Mouse (Mus musculus) limb, embryonic 13.5 days (tissue): ENCODE measurements around the gene Fkbp7. TPM values are rescaled to one million over a fixed set of nuclear protein-coding genes. Genes with fewer than 3 reads are reported as not detected.

Experiments
- ATAC-seq: fragments of 200-750 bp; cut with Nextera tagmentation; 2 replicates; pipeline ENCODE4 v1.8.0; 2017; ENCODE audit warnings: low read depth, moderate number of reproducible peaks, moderate TSS enrichment; ENCODE audit not compliant: low FRiP score
- H3K27ac ChIP-seq: fragments of 300-500 bp; sonication (generic); 2 replicates; pipeline ENCODE4 v1.5.1; 2015; ENCODE audit warnings: inconsistent platforms, mild to moderate bottlenecking, moderate library complexity
- H3K27me3 ChIP-seq: fragments of 300-500 bp; sonication (generic); 2 replicates; pipeline ENCODE4 v1.6.1; 2015; ENCODE audit warnings: mild to moderate bottlenecking, inconsistent platforms
- H3K36me3 ChIP-seq: fragments of 300-500 bp; sonication (generic); 2 replicates; pipeline ENCODE4 v1.6.1; 2015; ENCODE audit warnings: inconsistent platforms, mild to moderate bottlenecking, moderate library complexity
- H3K4me1 ChIP-seq: fragments of 300-500 bp; sonication (generic); 2 replicates; pipeline ENCODE4 v1.6.1; 2015; ENCODE audit warnings: inconsistent platforms
- H3K4me2 ChIP-seq: fragments of 300-500 bp; sonication (generic); replicated peaks from 2 replicates; pipeline ENCODE4 v1.6.1; 2015; ENCODE audit warnings: inconsistent platforms, mild to moderate bottlenecking, moderate library complexity
- H3K4me3 ChIP-seq: fragments of 300-500 bp; sonication (generic); 2 replicates; pipeline ENCODE4 v1.5.1; 2015; ENCODE audit warnings: moderate library complexity, mild to moderate bottlenecking, inconsistent platforms
- H3K9ac ChIP-seq: fragments of 300-500 bp; sonication (generic); 2 replicates; pipeline ENCODE4 v1.6.1; 2015; ENCODE audit warnings: mild to moderate bottlenecking, inconsistent platforms
- H3K9me3 ChIP-seq: fragments of 300-500 bp; sonication (generic); 2 replicates; pipeline ENCODE4 v1.6.1; 2016; ENCODE audit warnings: inconsistent platforms
- WGBS: fragments of 180-500 bp; shearing (Covaris S2); methylation state at CpG from one replicate; pipeline ENCODE4 v1.1.7; 2015; 5-methylcytosine and 5-hydroxymethylcytosine counted together
- polyA plus RNA-seq: library from polyadenylated mRNA; unstranded; fragments of >200 nt; fragmentation: Nextera tagmentation; extraction: Ambion mirVana; gene quantifications from 2 replicates; pipeline ENCODE4 v1.2.1, GENCODE M21; 2015

Fkbp7 gene
- polyA plus RNA-seq, 1 experiment from 2014 or later: 103 TPM

- H3K36me3 ChIP-seq: peaks cover 79% of the 10 kb centered on the region
- H3K4me3 ChIP-seq: no peak overlapping the region
- H3K27me3 ChIP-seq: no peaks in the 10 kb centered on the region
- no peak for ATAC-seq
- WGBS: 84% methylated on average over 8 of the region's 8 CpGs
- no peak overlapping the region for H3K4me2 ChIP-seq
- 0 out of 2 replicates have a peak, but pooled peaks cover 3% of the 10 kb centered on the region for H3K4me1 ChIP-seq
- H3K27ac ChIP-seq: no peak overlapping the region
- H3K9me3 ChIP-seq: no peaks in the 10 kb centered on the region
- no peak overlapping the region for H3K9ac ChIP-seq
Observed at GRCm38 (mm10) chr2:76682301-76682700, 9.4 kb upstream of the Fkbp7 start.

- Histone ChIP-seq H3K36me3 (peaks cover 25% of the 10 kb centered on the region), H3K9ac (peak overlapping the region; percentile 89), H3K9me3 (no peaks in the 10 kb centered on the region), H3K4me2 (peak overlapping the region; percentile 72), H3K4me3 (peak overlapping the region; percentile 94), H3K27ac (no peak overlapping the region), H3K4me1 (peaks cover 26% of the 10 kb centered on the region), H3K27me3 (no peaks in the 10 kb centered on the region)
- WGBS: 46% methylated on average over 13 of the region's 13 CpGs
- ATAC-seq: no peak
Observed at GRCm38 (mm10) chr2:76676401-76677226, 3.7 kb upstream of the Fkbp7 start.

GRCm38 (mm10) chr2:76675949-76676348, 3.0 kb upstream of the Fkbp7 start:
- no peak for ATAC-seq
- WGBS: 7% methylated on average over 4 of the region's 4 CpGs

GRCm38 (mm10) chr2:76675451-76675850, 2.5 kb upstream of the Fkbp7 start:
- ATAC-seq: peak; percentile 38
- under 1% methylated on average over 41 of the region's 44 CpGs for WGBS
- peak overlapping the region; percentile 94 for H3K4me3 ChIP-seq
- no peaks in the 10 kb centered on the region for H3K27me3 ChIP-seq
- H3K4me2 ChIP-seq: peak overlapping the region; percentile 72
- no peaks in the 10 kb centered on the region for H3K9me3 ChIP-seq
- peaks cover 15% of the 10 kb centered on the region for H3K36me3 ChIP-seq
- peak overlapping the region; percentile 89 for H3K9ac ChIP-seq
- H3K4me1 ChIP-seq: peaks cover 32% of the 10 kb centered on the region
- peak overlapping the region; percentile 87 for H3K27ac ChIP-seq

More at GRCm38 (mm10) chr2:76675949-76676348, 3.0 kb upstream of the Fkbp7 start:
- Histone ChIP-seq H3K27me3 (no peaks in the 10 kb centered on the region), H3K9me3 (no peaks in the 10 kb centered on the region), H3K36me3 (peaks cover 20% of the 10 kb centered on the region), H3K4me3 (peak overlapping the region; percentile 94), H3K9ac (peak overlapping the region; percentile 89), H3K4me2 (peak overlapping the region; percentile 72), H3K4me1 (peaks cover 32% of the 10 kb centered on the region), H3K27ac (no peak overlapping the region)

DNA sequence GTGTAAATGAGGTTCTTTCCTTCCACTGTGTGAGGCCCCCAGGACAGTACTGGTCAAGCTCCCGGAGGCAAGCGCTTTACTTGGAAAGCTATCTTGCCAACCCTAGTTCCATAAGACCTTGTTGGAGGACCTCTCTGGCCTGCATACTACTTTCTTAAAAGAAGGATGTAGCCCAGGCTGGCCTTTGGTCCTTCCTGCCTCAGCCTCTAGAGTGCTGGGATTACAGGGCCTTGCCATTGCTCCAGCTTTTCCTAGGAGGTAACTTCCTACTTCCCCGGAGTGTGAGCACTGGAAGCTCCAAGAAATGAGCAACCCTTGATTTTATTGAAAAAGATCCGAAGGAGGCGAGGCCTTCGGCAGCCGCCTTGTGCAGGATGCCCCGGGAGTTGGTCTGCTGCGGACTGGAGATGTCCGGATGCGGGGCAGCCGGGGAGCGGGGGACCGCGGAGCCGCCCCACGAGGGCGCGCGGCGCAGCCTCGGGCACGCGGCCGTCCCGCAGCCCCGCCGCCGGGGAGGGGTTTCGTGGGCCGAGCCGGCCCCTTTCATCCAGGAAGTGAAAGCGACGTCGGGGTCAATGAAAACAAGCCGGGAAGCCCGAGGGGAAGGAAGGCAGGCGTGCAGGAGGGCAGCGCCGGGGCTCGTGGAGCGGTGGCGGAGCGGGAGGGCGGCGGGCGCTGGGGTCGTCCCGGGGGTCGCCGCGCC, 2.0 kb upstream of the Fkbp7 start, which contains the start of gene Plekha3:
Plekha3 (plus strand) TSS at position 557 of the 703 bp plus-strand sequence.
- H3K27me3 ChIP-seq: no peaks in the 10 kb centered on the region
- peak within 1 kb of the TSS; percentile 87 for H3K27ac ChIP-seq
- 6% methylated on average over 38 of the region's 52 CpGs for WGBS
- peak within 1 kb of the TSS; percentile 94 for H3K4me3 ChIP-seq
- H3K4me2 ChIP-seq: peak within 1 kb of the TSS; percentile 72
- no peaks in the 10 kb centered on the region for H3K9me3 ChIP-seq
- H3K4me1 ChIP-seq: peaks cover 32% of the 10 kb centered on the region
- peaks cover 10% of the 10 kb centered on the region; the same call in 1 of the 2 replicates for H3K36me3 ChIP-seq
- peak within 1 kb of the TSS; percentile 89 for H3K9ac ChIP-seq
- peak; percentile 79 for ATAC-seq

DNA sequence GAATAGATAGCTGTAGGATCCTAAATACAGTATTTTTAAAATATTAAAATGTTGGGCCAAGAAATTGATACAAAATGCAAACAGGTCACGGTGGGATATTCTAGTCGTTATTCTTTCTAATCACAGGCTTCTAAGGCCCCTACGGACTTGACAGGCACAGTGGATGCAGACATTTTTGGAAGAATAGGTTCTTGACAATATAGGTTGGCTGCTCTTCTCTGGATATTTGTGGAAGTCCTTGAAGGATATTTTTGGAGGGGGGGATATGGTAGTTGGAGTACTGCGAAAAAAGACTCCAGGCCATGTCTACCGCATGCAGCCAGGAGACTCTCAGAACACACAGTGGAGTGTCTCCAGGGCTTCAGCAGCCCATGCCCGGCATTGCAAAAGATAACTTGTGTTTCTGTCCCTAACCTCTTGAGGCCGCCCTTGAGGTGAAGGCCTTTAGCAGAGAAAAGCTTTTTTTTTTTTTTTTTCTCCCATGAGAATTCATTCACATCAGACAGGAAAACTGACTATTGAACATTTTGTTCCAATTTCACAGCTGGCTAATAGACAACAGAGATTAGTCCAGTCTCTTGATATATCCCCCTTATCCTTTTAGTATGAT, 661 bp upstream of the Fkbp7 start:
- no peaks in the 10 kb centered on the region for H3K27me3 ChIP-seq
- ATAC-seq: no peak
- 48% methylated on average over 7 of the region's 7 CpGs for WGBS
- peaks cover 32% of the 10 kb centered on the region for H3K4me1 ChIP-seq
- peaks cover 8% of the 10 kb centered on the region; the same call in 1 of the 2 replicates for H3K36me3 ChIP-seq
- no peaks in the 10 kb centered on the region for H3K9me3 ChIP-seq
- H3K4me3 ChIP-seq: peak overlapping the region; percentile 51
- no peak overlapping the region for H3K9ac ChIP-seq
- H3K27ac ChIP-seq: 0 out of 2 replicates have a peak overlapping the region, but pooled peaks have one; percentile 88
- H3K4me2 ChIP-seq: peak overlapping the region; percentile 68

DNA sequence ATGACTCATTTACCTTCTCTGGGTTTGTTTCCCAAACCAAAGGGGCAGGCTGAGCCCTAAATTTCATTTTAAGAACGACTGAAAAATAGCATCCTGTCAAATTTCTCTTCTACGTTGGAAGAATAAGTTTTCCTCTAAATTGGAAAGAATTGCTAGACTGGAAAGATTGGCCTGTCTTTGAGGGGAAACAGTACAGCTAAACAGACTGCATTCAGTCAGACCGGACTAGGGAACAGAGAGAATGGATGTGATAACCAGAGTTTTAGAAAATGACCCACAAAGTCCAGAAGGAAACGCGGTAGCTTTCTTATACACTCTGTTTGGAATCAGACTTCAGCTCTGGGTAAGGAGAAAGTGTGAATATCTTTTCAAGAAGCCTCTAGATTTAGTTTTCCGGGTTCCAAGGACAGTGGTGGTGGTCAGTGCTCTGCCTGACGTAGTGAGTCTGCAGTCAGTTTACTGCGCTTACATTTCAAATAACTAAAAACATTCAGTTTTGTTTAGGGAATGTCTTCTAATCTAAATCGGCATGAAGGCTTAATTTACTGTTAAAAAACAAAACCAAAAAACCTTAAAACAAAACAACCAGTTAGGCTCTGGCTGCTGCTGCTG, 676 bp downstream of the Fkbp7 start:
- Histone ChIP-seq H3K27ac (peak overlapping the region; percentile 88), H3K9ac (peak overlapping the region; percentile 75), H3K9me3 (no peaks in the 10 kb centered on the region), H3K27me3 (no peaks in the 10 kb centered on the region), H3K4me2 (peak overlapping the region; percentile 68), H3K4me3 (peak overlapping the region; percentile 51), H3K36me3 (peaks cover 5% of the 10 kb centered on the region; the same call in 1 of the 2 replicates), H3K4me1 (peaks cover 29% of the 10 kb centered on the region)
- no peak for ATAC-seq
- whole genome bisulfite sequencing: 26% methylated on average over 9 of the region's 9 CpGs

DNA sequence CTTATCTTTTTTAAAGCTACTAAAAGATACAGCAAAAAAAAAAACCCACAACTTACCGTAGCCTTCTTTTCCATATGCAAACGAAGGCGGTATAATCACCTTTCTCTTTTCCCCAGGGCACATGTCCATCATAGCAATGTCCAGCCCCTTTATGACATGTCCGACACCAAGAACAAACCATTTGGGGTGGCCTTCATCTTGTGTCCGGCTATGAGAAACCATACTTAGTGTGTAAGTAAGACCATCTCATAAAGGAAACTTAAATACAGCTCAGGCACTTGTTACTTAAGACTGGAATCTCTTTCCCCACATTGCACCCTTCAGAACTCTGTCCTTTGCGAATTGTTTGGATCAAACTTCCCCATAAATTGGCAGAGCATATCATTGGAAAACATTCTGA, 1.3 kb downstream of the Fkbp7 start:
- Histone ChIP-seq H3K4me3 (peak overlapping the region; percentile 51), H3K4me1 (peaks cover 25% of the 10 kb centered on the region), H3K9ac (peak overlapping the region; percentile 75), H3K27ac (no peak overlapping the region), H3K27me3 (no peaks in the 10 kb centered on the region), H3K4me2 (peak overlapping the region; percentile 68), H3K36me3 (peaks cover 5% of the 10 kb centered on the region; the same call in 1 of the 2 replicates), H3K9me3 (no peaks in the 10 kb centered on the region)
- 79% methylated on average over 6 of the region's 6 CpGs for WGBS
- ATAC-seq: no peak

GRCm38 (mm10) chr2:76667200-76667599, 5.7 kb downstream of the Fkbp7 start:
- 76% methylated on average over 5 of the region's 5 CpGs for WGBS
- Histone ChIP-seq H3K36me3 (peaks cover 39% of the 10 kb centered on the region), H3K9ac (no peak overlapping the region), H3K4me3 (no peak overlapping the region), H3K27me3 (no peaks in the 10 kb centered on the region), H3K4me1 (peaks cover 12% of the 10 kb centered on the region), H3K27ac (no peak overlapping the region), H3K4me2 (no peak overlapping the region), H3K9me3 (no peaks in the 10 kb centered on the region)
- ATAC-seq: no peak

DNA sequence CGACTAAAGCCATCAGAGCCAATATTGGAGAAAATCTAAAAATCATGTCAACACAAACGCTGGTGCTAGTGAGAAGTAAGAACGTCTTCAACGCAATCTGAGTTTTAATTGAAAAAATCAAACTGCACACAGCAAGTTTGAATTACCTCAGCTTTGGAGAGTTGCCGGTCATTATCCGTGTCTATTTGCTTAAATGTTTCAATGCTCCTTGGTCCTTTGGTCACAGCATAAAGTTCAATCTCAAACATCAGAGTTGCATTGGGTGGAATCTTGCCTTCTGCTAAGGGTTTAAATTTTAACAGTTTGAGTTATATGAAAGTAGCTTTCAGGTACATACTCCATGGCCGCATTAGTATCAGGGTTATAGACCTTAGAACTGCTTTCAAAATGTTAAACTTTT, 7.4 kb downstream of the Fkbp7 start:
- Histone ChIP-seq H3K4me2 (no peak overlapping the region), H3K27ac (no peak overlapping the region), H3K9me3 (no peaks in the 10 kb centered on the region), H3K27me3 (no peaks in the 10 kb centered on the region), H3K4me1 (no peaks in the 10 kb centered on the region), H3K9ac (no peak overlapping the region), H3K36me3 (peaks cover 49% of the 10 kb centered on the region), H3K4me3 (no peak overlapping the region)
- 93% methylated on average over 7 of the region's 7 CpGs for WGBS
- no peak for ATAC-seq

DNA sequence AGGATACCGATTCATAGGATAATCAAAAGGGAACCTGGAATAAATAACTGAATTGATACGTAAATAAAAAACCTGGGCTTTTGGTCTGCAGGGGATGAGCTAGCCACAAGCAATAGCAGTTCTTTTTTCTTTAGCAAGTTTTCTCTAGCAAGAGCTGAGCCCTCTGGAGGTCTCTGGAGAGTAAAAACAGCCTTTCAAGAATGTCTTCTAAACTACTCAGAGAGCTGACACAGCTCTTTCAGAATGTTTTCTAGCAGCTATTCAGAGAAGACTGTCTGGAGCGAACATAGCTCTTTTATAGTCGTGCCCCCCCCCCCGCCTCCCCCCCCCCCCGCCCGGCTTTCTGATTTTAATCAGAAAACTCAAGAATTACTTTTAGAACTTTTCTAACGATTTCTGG, 13.5 kb downstream of the Fkbp7 start:
- H3K9me3 ChIP-seq: no peaks in the 10 kb centered on the region
- no peak overlapping the region for H3K27ac ChIP-seq
- peaks cover 10% of the 10 kb centered on the region for H3K4me1 ChIP-seq
- H3K27me3 ChIP-seq: no peaks in the 10 kb centered on the region
- WGBS: 31% methylated on average over 7 of the region's 8 CpGs
- peaks cover 29% of the 10 kb centered on the region for H3K36me3 ChIP-seq
- H3K9ac ChIP-seq: no peak overlapping the region
- H3K4me2 ChIP-seq: no peak overlapping the region
- no peak overlapping the region for H3K4me3 ChIP-seq
- no peak for ATAC-seq
